Mouse (Mus musculus): ENCODE data around the gene Gpt2. TPM values are rescaled to one million over a fixed set of nuclear protein-coding genes. Genes with fewer than 3 reads are reported as not detected.

Gpt2 gene
- total RNA-seq, 2 experiments from 2014 or later: 51.8 to 58.5 TPM

DNA sequence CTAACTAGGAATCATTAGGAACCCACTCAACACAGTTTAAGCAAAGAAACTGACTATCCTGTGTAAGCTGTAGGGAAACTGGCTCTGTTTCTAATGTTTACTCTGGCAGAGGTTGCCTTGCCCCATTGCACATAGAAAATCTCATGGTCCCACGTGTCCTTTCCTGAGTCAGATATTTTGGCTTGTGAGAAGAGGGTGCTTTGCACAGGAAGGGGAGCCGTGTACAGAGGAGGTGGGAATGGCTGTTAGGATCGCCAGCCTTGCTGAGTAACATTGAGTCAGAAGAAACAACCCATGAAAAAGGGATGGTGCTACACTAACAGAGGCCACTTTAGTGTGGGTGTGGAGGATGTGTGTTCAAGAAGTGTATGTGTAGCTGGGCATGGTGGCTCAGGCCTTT is 36.6 kb downstream of the Gpt2 start:
- DNase-seq: no peak

DNA sequence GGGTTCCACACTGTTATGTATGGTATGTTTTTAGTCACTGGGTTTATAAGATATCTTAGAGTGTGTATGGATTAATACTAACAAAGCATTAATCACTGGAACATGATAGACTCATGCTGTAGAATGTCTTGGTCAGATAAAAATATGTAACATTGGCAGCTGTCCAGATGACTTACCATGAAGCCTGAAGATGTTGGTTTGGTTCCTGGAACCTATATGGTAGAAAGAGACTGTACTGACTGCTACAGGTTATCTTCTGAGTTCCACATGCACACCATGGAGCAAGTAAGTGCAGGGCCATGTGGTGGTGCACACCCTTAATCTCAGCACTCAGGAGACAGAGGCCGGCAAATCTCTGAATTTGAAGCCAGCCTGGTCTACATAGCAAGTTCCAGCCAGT is 38.3 kb downstream of the Gpt2 start:
- DNase-seq: no peak

- DNase-seq: no peak
Observed at GRCm38 (mm10) chr8:85531471-85531870, 39.1 kb downstream of the Gpt2 start.

DNA sequence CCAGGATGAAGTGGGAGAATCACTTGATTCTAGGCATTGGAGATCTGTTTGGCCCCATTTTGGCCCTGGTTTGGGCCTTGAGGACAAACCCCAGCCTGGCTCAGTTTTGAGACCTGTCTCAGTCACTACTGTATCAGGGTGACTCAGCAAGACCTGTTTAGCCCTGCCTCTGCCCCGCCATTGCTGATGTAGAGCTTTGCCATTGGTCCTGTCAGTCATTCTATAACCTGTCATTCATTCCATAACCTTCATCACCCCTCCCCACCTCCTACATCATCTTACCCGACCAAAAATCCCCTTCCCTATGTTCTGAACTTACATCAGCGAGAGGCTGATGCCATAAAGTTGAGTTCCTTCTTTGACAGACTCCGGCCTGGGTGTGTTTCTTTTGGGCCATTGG is 40.5 kb downstream of the Gpt2 start:
- no peak for DNase-seq

GRCm38 (mm10) chr8:85533434-85533833 is 41.1 kb downstream of the Gpt2 start:
- DNase-seq: no peak

- no peak for DNase-seq
Observed at GRCm38 (mm10) chr8:85534163-85534562, 41.8 kb downstream of the Gpt2 start.

GRCm38 (mm10) chr8:85536332-85536731 is 44.0 kb downstream of the Gpt2 start:
- no peak for DNase-seq

- no peak for DNase-seq
Observed at GRCm38 (mm10) chr8:85551934-85552333, 59.6 kb downstream of the Gpt2 start.

DNA sequence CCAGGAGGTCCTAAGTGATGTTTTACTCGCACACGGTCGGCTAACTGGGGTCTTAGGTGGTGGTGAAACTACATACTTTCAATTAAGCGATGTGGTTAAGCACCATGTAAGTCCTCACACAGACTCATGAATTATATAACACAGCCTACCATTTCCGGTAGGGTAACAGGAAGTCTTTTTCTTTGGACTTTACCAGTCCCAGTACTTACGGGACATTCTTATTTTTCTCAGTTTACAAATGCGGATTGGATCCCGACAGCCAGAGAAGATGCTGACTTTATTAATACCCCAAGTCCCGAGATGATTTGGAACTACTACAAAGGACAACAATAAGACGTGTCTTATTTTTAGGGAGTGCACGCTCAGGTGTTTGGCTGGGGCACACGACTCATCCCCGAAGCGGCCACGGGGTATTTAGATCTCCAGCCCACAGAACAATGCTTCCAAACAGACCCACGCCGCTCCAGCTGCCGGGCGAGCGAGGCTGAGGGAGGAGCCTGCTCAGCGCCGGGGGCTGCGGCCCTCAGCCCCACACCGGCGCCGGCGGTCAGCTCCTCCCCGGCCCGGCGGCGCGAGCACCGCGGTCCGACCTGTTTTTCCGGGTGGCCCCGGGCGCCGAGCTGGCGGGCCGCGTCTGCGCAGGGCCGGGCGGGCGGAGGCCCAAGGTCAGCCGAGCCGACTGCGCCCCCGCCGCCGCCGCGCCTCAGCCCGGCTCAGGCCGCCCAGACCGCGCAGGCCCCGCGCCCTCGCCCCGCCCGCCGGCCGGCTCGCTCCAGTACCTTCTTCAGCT is 62.2 kb downstream of the Gpt2 start:
- DNase-seq: no peak

- peak; percentile 93 for DNase-seq
Observed at GRCm38 (mm10) chr8:85555181-85556145, 63.1 kb downstream of the Gpt2 start, which contains the start of gene Dnaja2. Gene Dnaja2 (minus strand): TSS chr8:85555344.

DNA sequence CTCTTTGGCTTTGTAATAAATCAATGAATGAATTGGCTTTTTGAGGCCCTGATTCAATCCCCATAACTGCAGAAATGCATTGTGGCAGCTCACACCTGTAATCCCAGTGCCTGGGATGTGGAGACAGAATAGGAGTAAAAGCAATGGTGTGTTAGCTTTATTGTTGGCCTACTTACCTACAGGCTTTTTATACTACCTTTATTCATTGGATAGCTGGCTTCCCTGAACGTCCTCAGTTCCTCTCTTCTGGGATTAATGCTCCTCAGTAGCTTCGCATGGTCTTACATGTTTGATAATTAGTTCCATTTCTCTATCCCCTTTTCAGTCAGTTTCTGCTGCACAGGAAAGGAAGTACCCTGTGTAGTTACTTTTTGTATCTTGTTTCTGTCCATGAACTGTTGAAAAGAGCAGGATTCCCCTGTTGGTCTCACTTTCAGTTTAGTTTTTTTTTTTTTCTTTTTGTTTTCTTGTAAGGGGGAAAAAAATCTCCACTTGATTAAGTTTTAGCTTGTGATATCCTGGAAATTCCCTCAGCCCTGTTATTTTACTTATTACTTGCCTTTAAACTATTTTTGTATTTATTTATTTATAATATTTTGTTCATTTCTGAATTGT is 64.7 kb downstream of the Gpt2 start:
- DNase-seq: no peak

GRCm38 (mm10) chr8:85557601-85557986 is 65.2 kb downstream of the Gpt2 start:
- no peak for DNase-seq

DNA sequence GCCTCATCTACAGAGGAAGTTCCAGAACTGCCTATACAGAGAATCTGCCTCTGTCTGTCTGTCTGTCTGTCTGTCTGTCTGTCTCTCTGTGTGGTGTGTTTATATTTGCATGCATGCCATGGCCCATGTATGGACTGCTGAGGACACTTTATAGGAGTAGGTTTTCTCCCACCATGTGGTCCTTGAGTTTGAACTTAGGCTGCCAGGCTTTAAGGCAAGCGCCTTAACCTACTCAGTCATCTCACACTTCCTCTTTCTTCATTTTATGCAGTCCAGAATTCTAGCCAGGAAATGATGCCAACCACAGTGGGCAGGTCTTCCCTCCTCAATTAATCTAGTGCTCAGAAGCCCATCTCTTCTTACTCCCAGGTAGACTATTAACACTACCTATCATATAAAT is 66.8 kb downstream of the Gpt2 start:
- no peak for DNase-seq

GRCm38 (mm10) chr8:85559966-85560365 is 67.6 kb downstream of the Gpt2 start:
- DNase-seq: no peak

DNA sequence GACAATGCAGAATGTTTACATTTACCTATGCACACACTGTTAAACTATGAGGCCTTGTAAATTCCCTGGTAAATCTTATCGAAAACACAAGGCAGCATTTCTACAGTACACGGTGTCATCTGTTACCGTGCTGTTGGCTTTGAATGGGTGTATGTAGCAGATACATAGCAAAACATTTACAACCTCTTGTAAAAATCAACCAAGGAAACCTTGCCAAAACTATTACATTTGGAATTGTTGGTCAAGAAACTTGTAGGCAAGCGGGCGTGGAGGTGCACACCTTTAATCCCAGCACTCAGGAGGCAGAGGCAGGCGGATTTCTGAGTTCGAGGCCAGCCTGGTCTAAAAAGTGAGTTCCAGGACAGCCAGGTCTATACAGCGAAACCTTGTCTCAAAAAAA is 71.0 kb downstream of the Gpt2 start:
- no peak for DNase-seq

GRCm38 (mm10) chr8:85565186-85565585 is 72.8 kb downstream of the Gpt2 start:
- no peak for DNase-seq

- no peak for DNase-seq
Observed at GRCm38 (mm10) chr8:85567801-85568200, 75.4 kb downstream of the Gpt2 start.

DNA sequence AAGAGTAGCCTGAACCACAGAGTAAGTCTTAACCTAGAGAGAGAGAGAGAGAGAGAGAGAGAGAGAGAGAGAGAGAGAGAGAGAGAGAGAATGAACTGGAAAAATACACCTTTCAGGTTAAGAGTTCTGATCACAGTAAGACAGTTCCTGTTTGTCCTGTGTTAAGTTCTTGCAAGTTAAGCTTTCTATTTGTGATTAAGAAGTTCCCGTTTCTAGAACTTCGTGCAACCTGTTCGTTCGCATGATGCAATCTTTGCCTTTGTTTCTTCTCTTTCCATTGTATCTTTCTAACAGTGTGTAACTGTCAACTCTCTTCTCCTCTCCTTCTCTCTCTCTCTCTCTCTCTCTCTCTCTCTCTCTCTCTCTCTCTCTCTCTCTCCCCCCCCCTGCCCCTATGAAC is 78.1 kb downstream of the Gpt2 start:
- DNase-seq: no peak

DNA sequence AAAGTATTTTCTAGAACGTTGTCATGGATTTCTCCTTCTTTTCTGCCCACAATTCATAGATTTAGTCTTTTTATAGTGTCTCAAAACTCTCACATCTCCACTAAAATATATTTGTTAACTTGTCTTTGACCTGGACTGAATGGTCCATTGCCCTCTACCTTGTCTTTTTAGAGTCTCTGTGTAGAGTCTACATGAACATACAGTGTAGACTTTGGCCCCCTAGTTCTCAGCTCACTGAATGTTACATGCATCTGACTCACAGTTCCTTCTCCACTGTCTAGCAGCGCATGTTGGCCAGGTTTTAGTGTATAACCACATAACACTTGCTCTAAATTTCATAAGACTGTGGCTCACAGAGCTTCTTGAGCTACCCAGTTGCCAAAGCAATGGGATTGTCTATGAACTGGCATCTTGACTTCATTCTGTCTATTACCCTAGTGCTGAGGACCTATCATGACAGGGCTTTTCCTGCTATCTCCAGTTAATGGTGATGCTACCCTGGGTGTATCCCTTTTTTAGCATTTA is 81.7 kb downstream of the Gpt2 start:
- DNase-seq: no peak

All from gastrocnemius, postnatal 10 days (tissue).